33 mouse cellular contexts compared by ENCODE assay signal in genomic region chr6:61432167-61432566, GRCm38 (mm10).
DNase-seq lines count a peak whose midpoint lies in the region; ATAC-seq and TF ChIP-seq lines count a peak whose summit lies in the region.
"Had no signal": no experiment of that assay in that cellular context is flagged by ENCODE, and none has a peak within 500 bp of the region (broad histone marks: within the 10 kb centered on the region; RNA-seq: fewer than 3 reads in every experiment).

No protein-coding gene starts in this region.

- 0 out of 2 replicates have a peak overlapping the region, but pooled peaks have one; percentile 68 for H3K27ac ChIP-seq in kidney, embryonic 15.5 days
- peak overlapping the region; percentile 5; the same call in 1 of the 2 replicates for H3K27ac ChIP-seq in lung, embryonic 15.5 days
- H3K27ac ChIP-seq: left cerebral cortex, adult 2 months; liver, embryonic 14.5 days; midbrain, embryonic 12.5 days; stomach, postnatal 0 days had no signal

- TF ChIP-seq CTCF in lung, adult 2 months (IDR thresholded peaks at IDR 0.05; ENCODE audit: insufficient read depth, low read length) = no peak

- H3K4me1 ChIP-seq in kidney, embryonic 15.5 days = 0 out of 2 replicates have a peak, but pooled peaks cover 7% of the 10 kb centered on the region
- H3K4me1 ChIP-seq in lung, embryonic 15.5 days = 0 out of 2 replicates have a peak, but pooled peaks cover 4% of the 10 kb centered on the region
- H3K4me1 ChIP-seq in lung, adult 2 months (ENCODE audit: control insufficient read depth, insufficient read depth, low read length) = peaks cover 4% of the 10 kb centered on the region

- TF ChIP-seq POLR2A in lung, adult 2 months (IDR thresholded peaks at IDR 0.05; ENCODE audit: borderline replicate concordance, extremely low read depth, low read depth, low read length) = no peak

- no peaks in the 10 kb centered on the region for H3K27me3 ChIP-seq in kidney, embryonic 15.5 days
- no peaks in the 10 kb centered on the region for H3K27me3 ChIP-seq in lung, embryonic 15.5 days
- H3K27me3 ChIP-seq: CH12.LX; forebrain, embryonic 12.5 days; megakaryocyte, embryonic 14.5 days; midbrain, embryonic 12.5 days; neural tube, embryonic 13.5 days had no signal

- 53% methylated on average over 3 of the region's 3 CpGs for WGBS in kidney, embryonic 15.5 days
- WGBS in lung, embryonic 15.5 days = 64% methylated on average over 3 of the region's 3 CpGs
- WGBS in lung, adult 2 months = 73% methylated on average over 3 of the region's 3 CpGs

- no peaks in the 10 kb centered on the region for H3K36me3 ChIP-seq in kidney, embryonic 15.5 days
- H3K36me3 ChIP-seq in lung, embryonic 15.5 days = no peaks in the 10 kb centered on the region
- H3K36me3 ChIP-seq: forebrain, embryonic 12.5 days; G1E; midbrain, embryonic 12.5 days; neural tube, embryonic 13.5 days had no signal

- H3K9me3 ChIP-seq in kidney, embryonic 15.5 days (replicated peaks) = no peaks in the 10 kb centered on the region
- no peaks in the 10 kb centered on the region for H3K9me3 ChIP-seq in lung, embryonic 15.5 days
- H3K9me3 ChIP-seq: forebrain, embryonic 12.5 days; G1E; megakaryocyte, embryonic 14.5 days; midbrain, embryonic 12.5 days; neural tube, embryonic 13.5 days had no signal

- no peak overlapping the region for H3K4me2 ChIP-seq in kidney, embryonic 15.5 days
- no peak overlapping the region for H3K4me2 ChIP-seq in lung, embryonic 15.5 days
- H3K4me2 ChIP-seq: forebrain, embryonic 12.5 days; hindbrain, embryonic 14.5 days; midbrain, embryonic 12.5 days; neural tube, embryonic 13.5 days had no signal

- H3K9ac ChIP-seq in kidney, embryonic 15.5 days = no peak overlapping the region
- no peak overlapping the region for H3K9ac ChIP-seq in lung, embryonic 15.5 days
- H3K9ac ChIP-seq: forebrain, embryonic 12.5 days; forebrain, postnatal 0 days; hindbrain, embryonic 14.5 days; liver, embryonic 14.5 days; midbrain, embryonic 12.5 days; neural tube, embryonic 13.5 days had no signal

- 0 out of 2 replicates have a peak, but pooled peaks have one; percentile 59 for ATAC-seq in kidney, embryonic 15.5 days (replicated peaks; ENCODE audit: low FRiP score)
- ATAC-seq in lung, embryonic 15.5 days (ENCODE audit: borderline replicate concordance, extremely low read depth, low FRiP score, low TSS enrichment) = no peak
- ATAC-seq in inflammation-experienced regulatory T-cells, adult 6 months = no peak

- no peak overlapping the region for H3K4me3 ChIP-seq in kidney, embryonic 15.5 days (replicated peaks)
- H3K4me3 ChIP-seq in lung, embryonic 15.5 days = no peak overlapping the region
- H3K4me3 ChIP-seq in lung, adult 2 months (replicated peaks; ENCODE audit: extremely low read depth, low read depth, low read length) = no peak overlapping the region
- H3K4me3 ChIP-seq: erythroblast, embryonic 14.5 days; forebrain, embryonic 12.5 days; layer of hippocampus, adult 2 months; left cerebral cortex, adult 2 months; megakaryocyte, embryonic 14.5 days; midbrain, embryonic 12.5 days; myocyte; neural tube, embryonic 13.5 days had no signal

- peak; percentile 4 for DNase-seq in embryo, embryonic 10 days (ENCODE audit: low spot score)
- no peak for DNase-seq in embryo, embryonic 11 days
- DNase-seq in kidney, postnatal 36 days = no peak
- DNase-seq in lung, adult 2 months = no peak
- DNase-seq in urinary bladder, adult 2 months (ENCODE audit: low spot score) = no peak
- DNase-seq: adrenal gland, postnatal 14 days; cerebellum, adult 11 months; cerebellum, adult 9-11 months; forebrain, postnatal 0 days; heart, postnatal 4 days; kidney, adult 2 months; kidney, postnatal 25 days; liver; lung, postnatal 4 days; right cerebral cortex, postnatal 4 days; thymus, adult 18-20 months; thymus, postnatal 25 days had no signal
